10 mouse cellular contexts compared by ENCODE assay signal in the genomic region with DNA sequence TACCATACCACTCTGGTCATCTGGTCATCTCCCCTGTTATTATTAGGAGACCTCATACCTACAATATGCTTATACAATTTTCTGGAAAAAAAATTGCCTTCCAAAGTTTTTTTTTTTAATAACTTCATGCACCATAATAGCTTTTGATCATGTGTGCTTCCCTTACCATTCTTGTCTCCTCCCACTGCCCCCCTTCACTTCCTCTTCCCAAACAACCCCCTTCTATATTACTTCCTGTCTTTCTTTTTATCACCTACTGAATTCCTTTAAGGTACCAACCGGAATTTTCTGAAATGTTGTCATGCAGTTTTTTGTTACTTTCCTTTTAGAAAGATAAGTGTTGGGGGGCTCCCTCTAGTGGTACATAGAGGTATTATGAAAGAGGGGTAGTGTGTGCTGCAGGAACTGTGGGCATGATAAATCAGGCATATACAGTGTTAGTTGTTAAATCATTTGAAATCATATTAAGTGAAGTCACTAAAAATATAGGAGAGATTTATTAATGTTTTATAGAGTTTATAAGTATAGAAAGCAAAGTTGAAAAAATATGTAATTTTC. TPM values are rescaled to one million over a fixed set of nuclear protein-coding genes. Genes with fewer than 3 reads are reported as not detected.
A peak's percentile ranks its signal among the peaks of the same experiment; 100 is the strongest.
DNase-seq lines count a peak whose midpoint lies in the region; ATAC-seq and TF ChIP-seq lines count a peak whose summit lies in the region.
"Had no signal": no experiment of that assay in that cellular context is flagged by ENCODE, and none has a peak within 500 bp of the region (broad histone marks: within the 10 kb centered on the region; RNA-seq: fewer than 3 reads in every experiment).

No protein-coding gene starts in this region.

- no peaks in the 10 kb centered on the region for H3K4me1 ChIP-seq in ES-E14 (ENCODE audit: control insufficient read depth in 2 of 2, insufficient read depth in 2 of 2, low read length in 2 of 2, poor library complexity in 1 of 2)
- no peaks in the 10 kb centered on the region for H3K4me1 ChIP-seq in embryonic facial prominence, embryonic 14.5 days (ENCODE audit: control insufficient read depth, insufficient read depth, low read length)
- H3K4me1 ChIP-seq: heart, embryonic 13.5 days; neural tube, embryonic 12.5 days had no signal

- no peaks in the 10 kb centered on the region for H3K9me3 ChIP-seq in ES-E14 (ENCODE audit: control insufficient read depth, insufficient read depth, low read depth, low read length)
- H3K9me3 ChIP-seq in embryonic facial prominence, embryonic 14.5 days (ENCODE audit: control insufficient read depth, low read length): no peaks in the 10 kb centered on the region
- H3K9me3 ChIP-seq: heart, embryonic 13.5 days; neural tube, embryonic 12.5 days had no signal

- in situ Hi-C loops in ES-E14 (cut with MboI; ENCODE audit: low sequenced_read_pairs in 2 of 2, unreplicated experiment in 2 of 2): loop anchor here (10.0 to 25.0 kb wide), 2 partner anchors 171 to 193 kb away; no protein-coding TSS in a partner anchor

- peak; percentile 25 to 33 for DNase-seq in cerebellum, adult 18-20 months
- no peak for DNase-seq in cerebellum, adult 11 months
- DNase-seq in left cerebral cortex, adult 18-20 months (ENCODE audit: low spot score in 2 of 2): peak; percentile 24 to 48
- DNase-seq in left cerebral cortex, adult 8-10 months (ENCODE audit: low spot score in 2 of 2): no peak
- peak; percentile 55 for DNase-seq in ES-E14 (ENCODE audit: low read depth, low spot score)
- peak; percentile 77 for DNase-seq in embryonic facial prominence, embryonic 14.5 days (ENCODE audit: low spot score)
- peak; percentile 24 to 26 for DNase-seq in layer of hippocampus, adult 8-10 months (ENCODE audit: low spot score in 2 of 2)
- DNase-seq in retina, embryonic 14.5 days (ENCODE audit: low spot score): peak; percentile 86

- H3K4me3 ChIP-seq in ES-E14 (ENCODE audit: insufficient read depth in 1 of 2, low read depth in 1 of 2, low read length in 2 of 2, poor library complexity in 1 of 2, severe bottlenecking in 1 of 2): no peak overlapping the region
- H3K4me3 ChIP-seq in embryonic facial prominence, embryonic 14.5 days (ENCODE audit: low read depth, low read length): no peak overlapping the region
- H3K4me3 ChIP-seq: heart, embryonic 13.5 days; neural tube, embryonic 12.5 days had no signal

- WGBS in embryonic facial prominence, embryonic 14.5 days: 7% methylated on average over 1 of the region's 1 CpGs

- H3K4me2 ChIP-seq in embryonic facial prominence, embryonic 14.5 days (ENCODE audit: low read depth, low read length): no peak overlapping the region
- H3K4me2 ChIP-seq: heart, embryonic 13.5 days; neural tube, embryonic 12.5 days had no signal

- H3K27me3 ChIP-seq in embryonic facial prominence, embryonic 14.5 days (replicated peaks; ENCODE audit: control insufficient read depth, insufficient read depth, low read length): no peaks in the 10 kb centered on the region
- H3K27me3 ChIP-seq: heart, embryonic 13.5 days; neural tube, embryonic 12.5 days had no signal

- no peak overlapping the region for H3K9ac ChIP-seq in ES-E14 (ENCODE audit: insufficient read depth, low read depth, low read length, poor library complexity, severe bottlenecking)
- no peak overlapping the region for H3K9ac ChIP-seq in embryonic facial prominence, embryonic 14.5 days (ENCODE audit: low read depth, low read length)
- H3K9ac ChIP-seq: heart, embryonic 13.5 days; neural tube, embryonic 12.5 days had no signal

- ATAC-seq in embryonic facial prominence, embryonic 14.5 days (ENCODE audit: low read depth): no peak

- peaks cover 2% of the 10 kb centered on the region; the same call in 1 of the 2 replicates for H3K36me3 ChIP-seq in ES-E14 (ENCODE audit: control insufficient read depth, insufficient read depth, low read length, poor library complexity, severe bottlenecking)
- H3K36me3 ChIP-seq in embryonic facial prominence, embryonic 14.5 days (ENCODE audit: control insufficient read depth, insufficient read depth, low read length): peaks cover 33% of the 10 kb centered on the region

- H3K27ac ChIP-seq in ES-E14 (ENCODE audit: insufficient read depth, low read depth, low read length, poor library complexity, severe bottlenecking): no peak overlapping the region
- no peak overlapping the region for H3K27ac ChIP-seq in embryonic facial prominence, embryonic 14.5 days (replicated peaks; ENCODE audit: low read depth, low read length)
- H3K27ac ChIP-seq: heart, embryonic 13.5 days; neural tube, embryonic 12.5 days had no signal

TF ChIP-seq in ES-E14, 5 proteins besides CTCF, POLR2A, EP300 and RAD21:
- TF ChIP-seq ZNF384 (IDR thresholded peaks at IDR 0.05; ENCODE audit: low read depth, low read length) (no peak), CHD2 (IDR thresholded peaks at IDR 0.05; ENCODE audit: low read depth, low read length) (no peak), ZC3H11A (IDR thresholded peaks at IDR 0.05; ENCODE audit: borderline replicate concordance, low read depth, low read length) (peak; percentile 87), HCFC1 (IDR thresholded peaks at IDR 0.05; ENCODE audit: borderline replicate concordance, insufficient read depth, low read length) (no peak)
TF ChIP-seq in ES-E14: peak in this region for 1.

RNA-seq across cellular contexts. Expression of a gene that starts 55.8 kb away (rescaled TPM):
- total RNA-seq in left cerebral cortex, adult 18-20 months (2021): 10 to 100 TPM; 21.0 to 25.0 TPM
- total RNA-seq in left cerebral cortex, adult 8-10 months (2022): 10 to 100 TPM; 23.9 to 27.5 (median 25.2) TPM
- 10.0 and 13.1 TPM in 2 replicates for total RNA-seq in ES-E14 (2012; rRNA removed)
- polyA plus RNA-seq in embryonic facial prominence, embryonic 14.5 days (2014; fragmentation: Nextera tagmentation; extraction: Ambion mirVana): 3.5 and 3.9 TPM in 2 replicates
- 10 to 100 TPM; 25.8 to 38.3 (median 30.7) TPM for total RNA-seq in layer of hippocampus, adult 8-10 months (2022)

RNA-seq across cellular contexts. Expression of a gene that starts 58.1 kb away (rescaled TPM):
- total RNA-seq in left cerebral cortex, adult 18-20 months (2021): 10 to 100 TPM; 10.8 to 11.6 TPM
- total RNA-seq in left cerebral cortex, adult 8-10 months (2022): 10 to 100 TPM; 14.8 to 18.4 (median 16.2) TPM
- total RNA-seq in ES-E14 (2012; rRNA removed): 4.7 and 7.1 TPM in 2 replicates
- polyA plus RNA-seq in embryonic facial prominence, embryonic 14.5 days (2014; fragmentation: Nextera tagmentation; extraction: Ambion mirVana): 12.3 and 12.7 TPM in 2 replicates
- 10 to 100 TPM; 13.3 to 24.0 (median 19.2) TPM for total RNA-seq in layer of hippocampus, adult 8-10 months (2022)

Comparison
In these comparisons a context has a peak if more than half of its experiments do, and no peak if none do; other contexts are left out.
1. DNase-seq: peak in cerebellum, adult 18-20 months (2 of 2), left cerebral cortex, adult 18-20 months (2 of 2), ES-E14 (single experiment), embryonic facial prominence, embryonic 14.5 days (single experiment), layer of hippocampus, adult 8-10 months (2 of 2) and retina, embryonic 14.5 days (single experiment); none in cerebellum, adult 11 months (single experiment) and left cerebral cortex, adult 8-10 months (0 of 2).